Comparison of ENCODE assay signal across 19 mouse cellular contexts in the genomic region with DNA sequence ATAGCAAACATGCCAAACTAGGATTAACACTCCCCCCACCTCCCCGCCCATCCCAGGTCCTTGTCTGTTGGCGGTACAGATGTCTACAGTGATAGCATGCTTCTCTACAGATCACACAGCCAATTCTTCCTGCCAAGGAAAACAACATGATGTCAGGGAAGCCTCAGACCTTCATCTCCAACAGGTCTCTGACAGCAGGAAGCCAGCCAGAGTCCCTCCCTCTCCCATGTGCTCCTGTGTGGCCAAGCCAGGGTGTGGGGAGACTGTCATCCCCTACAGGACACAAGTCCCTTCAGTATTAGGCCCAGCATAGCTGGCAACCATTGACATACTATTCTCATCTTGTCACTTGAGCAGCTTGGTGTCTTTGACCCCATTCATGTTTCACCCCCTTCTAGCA.
DNase-seq lines count a peak whose midpoint lies in the region; ATAC-seq and TF ChIP-seq lines count a peak whose summit lies in the region.
"Had no signal": no experiment of that assay in that cellular context is flagged by ENCODE, and none has a peak within 500 bp of the region (broad histone marks: within the 10 kb centered on the region; RNA-seq: fewer than 3 reads in every experiment).

No protein-coding gene starts in this region.

- H3K27ac ChIP-seq in forebrain, embryonic 14.5 days (ENCODE audit: low read depth, low read length): no peak overlapping the region
- no peak overlapping the region for H3K27ac ChIP-seq in forebrain, embryonic 12.5 days
- H3K27ac ChIP-seq in liver, adult 2 months (replicated peaks; ENCODE audit: insufficient read depth, low read depth, low read length): no peak overlapping the region
- H3K27ac ChIP-seq in liver, embryonic 11.5 days (ENCODE audit: low read depth, low read length): no peak overlapping the region
- H3K27ac ChIP-seq in midbrain, postnatal 0 days (ENCODE audit: low read depth, low read length): no peak overlapping the region
- no peak overlapping the region for H3K27ac ChIP-seq in midbrain, embryonic 11.5 days (ENCODE audit: low read depth, low read length)
- H3K27ac ChIP-seq: embryonic facial prominence, embryonic 10.5 days; limb, embryonic 12.5 days; midbrain, embryonic 12.5 days; neural tube, embryonic 12.5 days had no signal

- no peak overlapping the region for H3K4me2 ChIP-seq in forebrain, embryonic 14.5 days (ENCODE audit: low read length)
- H3K4me2 ChIP-seq in forebrain, embryonic 12.5 days: no peak overlapping the region
- H3K4me2 ChIP-seq in liver, embryonic 11.5 days: no peak overlapping the region
- H3K4me2 ChIP-seq in midbrain, postnatal 0 days (ENCODE audit: low read depth, low read length, poor library complexity, severe bottlenecking): no peak overlapping the region
- H3K4me2 ChIP-seq in midbrain, embryonic 11.5 days: no peak overlapping the region
- H3K4me2 ChIP-seq: forebrain, embryonic 13.5 days; limb, embryonic 12.5 days; midbrain, embryonic 12.5 days; neural tube, embryonic 12.5 days had no signal

- H3K4me3 ChIP-seq in forebrain, embryonic 14.5 days (ENCODE audit: low read depth, low read length): no peak overlapping the region
- H3K4me3 ChIP-seq in forebrain, embryonic 12.5 days (replicated peaks): no peak overlapping the region
- H3K4me3 ChIP-seq in liver, adult 2 months (ENCODE audit: insufficient read depth, low read depth, low read length): no peak overlapping the region
- H3K4me3 ChIP-seq in liver, embryonic 11.5 days (ENCODE audit: low read depth, low read length): no peak overlapping the region
- no peak overlapping the region for H3K4me3 ChIP-seq in midbrain, postnatal 0 days (ENCODE audit: low read depth, low read length)
- H3K4me3 ChIP-seq in midbrain, embryonic 11.5 days (ENCODE audit: low read depth, low read length): no peak overlapping the region
- H3K4me3 ChIP-seq: embryonic facial prominence, embryonic 10.5 days; forebrain, embryonic 13.5 days; limb, embryonic 12.5 days; midbrain, embryonic 12.5 days; neural tube, embryonic 12.5 days had no signal

- no peaks in the 10 kb centered on the region for H3K79me2 ChIP-seq in liver, adult 2 months (ENCODE audit: control insufficient read depth, insufficient read depth, low read length)

- no peak for TF ChIP-seq CTCF in liver, adult 2 months (IDR thresholded peaks at IDR 0.05; ENCODE audit: low read depth, low read length)
- no peak for TF ChIP-seq CTCF in midbrain, postnatal 0 days (IDR thresholded peaks at IDR 0.05)

- H3K4me1 ChIP-seq in forebrain, embryonic 14.5 days (ENCODE audit: control insufficient read depth, insufficient read depth, low read length): no peaks in the 10 kb centered on the region
- no peaks in the 10 kb centered on the region for H3K4me1 ChIP-seq in forebrain, embryonic 12.5 days
- no peaks in the 10 kb centered on the region for H3K4me1 ChIP-seq in liver, adult 2 months (ENCODE audit: control insufficient read depth, insufficient read depth, low read length)
- H3K4me1 ChIP-seq in liver, embryonic 11.5 days (replicated peaks; ENCODE audit: control insufficient read depth, insufficient read depth, low read length): no peaks in the 10 kb centered on the region
- no peaks in the 10 kb centered on the region for H3K4me1 ChIP-seq in midbrain, postnatal 0 days (ENCODE audit: insufficient read depth, low read length)
- no peaks in the 10 kb centered on the region for H3K4me1 ChIP-seq in midbrain, embryonic 11.5 days (ENCODE audit: control insufficient read depth, insufficient read depth, low read length)
- H3K4me1 ChIP-seq: embryonic facial prominence, embryonic 10.5 days; limb, embryonic 12.5 days; midbrain, embryonic 12.5 days; neural tube, embryonic 12.5 days had no signal

- H3K27me3 ChIP-seq in forebrain, embryonic 14.5 days (replicated peaks; ENCODE audit: control insufficient read depth, insufficient read depth, low read length): no peaks in the 10 kb centered on the region
- no peaks in the 10 kb centered on the region for H3K27me3 ChIP-seq in forebrain, embryonic 12.5 days
- H3K27me3 ChIP-seq in liver, adult 2 months (ENCODE audit: control insufficient read depth, insufficient read depth, low read length): no peaks in the 10 kb centered on the region
- H3K27me3 ChIP-seq in liver, embryonic 11.5 days (replicated peaks; ENCODE audit: control insufficient read depth, insufficient read depth, low read length): no peaks in the 10 kb centered on the region
- no peaks in the 10 kb centered on the region for H3K27me3 ChIP-seq in midbrain, postnatal 0 days (ENCODE audit: insufficient read depth, low read length)
- H3K27me3 ChIP-seq in midbrain, embryonic 11.5 days (ENCODE audit: control insufficient read depth, insufficient read depth, low read length): no peaks in the 10 kb centered on the region
- H3K27me3 ChIP-seq: forebrain, embryonic 13.5 days; limb, embryonic 12.5 days; midbrain, embryonic 12.5 days; neural tube, embryonic 12.5 days had no signal

- DNase-seq in forebrain, embryonic 14.5 days (ENCODE audit: low spot score): peak; percentile 13
- DNase-seq in liver, adult 2 months (ENCODE audit: extremely low read depth, low read depth, low spot score): peak; percentile 81
- no peak for DNase-seq in liver, embryonic 11.5 days (ENCODE audit: low spot score)
- DNase-seq in midbrain, postnatal 0 days (ENCODE audit: low spot score): peak; percentile 13
- no peak for DNase-seq in midbrain, embryonic 11.5 days (ENCODE audit: low spot score, missing footprints)
- no peak for DNase-seq in right cerebral cortex, postnatal 4 days
- DNase-seq: B cell, adult 2 months; cerebellum, adult 11 months; cerebellum, postnatal 36 days; gastrocnemius, postnatal 10 days; kidney, adult 9 months; thymus, postnatal 25 days had no signal

- whole genome bisulfite sequencing in forebrain, embryonic 14.5 days: 71% methylated on average over 2 of the region's 2 CpGs
- 92% methylated on average over 2 of the region's 2 CpGs for WGBS in forebrain, embryonic 12.5 days
- 35% methylated on average over 2 of the region's 2 CpGs for WGBS in liver, adult 2 months
- 63% methylated on average over 2 of the region's 2 CpGs for WGBS in liver, embryonic 11.5 days
- 81% methylated on average over 2 of the region's 2 CpGs for WGBS in midbrain, postnatal 0 days
- 90% methylated on average over 2 of the region's 2 CpGs for WGBS in midbrain, embryonic 11.5 days

- ATAC-seq in forebrain, embryonic 14.5 days: no peak
- no peak for ATAC-seq in forebrain, embryonic 12.5 days (ENCODE audit: low FRiP score)
- ATAC-seq in liver, embryonic 11.5 days (replicated peaks; ENCODE audit: low FRiP score): no peak; the same call in 1 of the 2 replicates
- no peak for ATAC-seq in midbrain, postnatal 0 days (ENCODE audit: low FRiP score)
- no peak for ATAC-seq in midbrain, embryonic 11.5 days (ENCODE audit: low FRiP score)
- ATAC-seq in megakaryocyte-erythroid progenitor cell, adult 5-6 weeks (replicated peaks; ENCODE audit: low FRiP score, low TSS enrichment, poor library complexity, severe bottlenecking): peak; percentile 75

- no peaks in the 10 kb centered on the region; the same call in 1 of the 2 replicates for H3K9me3 ChIP-seq in forebrain, embryonic 14.5 days (replicated peaks; ENCODE audit: control insufficient read depth, low read length)
- no peaks in the 10 kb centered on the region for H3K9me3 ChIP-seq in forebrain, embryonic 12.5 days
- H3K9me3 ChIP-seq in liver, embryonic 11.5 days (ENCODE audit: control insufficient read depth, low read length): no peaks in the 10 kb centered on the region
- H3K9me3 ChIP-seq in midbrain, postnatal 0 days (ENCODE audit: low read length): no peaks in the 10 kb centered on the region
- H3K9me3 ChIP-seq in midbrain, embryonic 11.5 days (ENCODE audit: control insufficient read depth, low read length): no peaks in the 10 kb centered on the region
- H3K9me3 ChIP-seq: embryonic facial prominence, embryonic 10.5 days; forebrain, embryonic 13.5 days; limb, embryonic 12.5 days; midbrain, embryonic 12.5 days; neural tube, embryonic 12.5 days had no signal

- H3K9ac ChIP-seq in forebrain, embryonic 14.5 days (ENCODE audit: low read length): no peak overlapping the region
- H3K9ac ChIP-seq in forebrain, embryonic 12.5 days: no peak overlapping the region
- no peak overlapping the region for H3K9ac ChIP-seq in liver, adult 2 months (ENCODE audit: low read depth, low read length)
- H3K9ac ChIP-seq in liver, embryonic 11.5 days (ENCODE audit: low read depth, low read length): no peak overlapping the region
- no peak overlapping the region for H3K9ac ChIP-seq in midbrain, postnatal 0 days (replicated peaks; ENCODE audit: low read length, poor library complexity, severe bottlenecking)
- no peak overlapping the region for H3K9ac ChIP-seq in midbrain, embryonic 11.5 days (ENCODE audit: low read length)
- H3K9ac ChIP-seq: forebrain, embryonic 13.5 days; limb, embryonic 12.5 days; midbrain, embryonic 12.5 days; neural tube, embryonic 12.5 days had no signal

- TF ChIP-seq POLR2A in liver, adult 2 months (IDR thresholded peaks at IDR 0.05; ENCODE audit: extremely low read depth, insufficient read depth, low read length): no peak

- no peaks in the 10 kb centered on the region for H3K36me3 ChIP-seq in forebrain, embryonic 14.5 days (ENCODE audit: control insufficient read depth, insufficient read depth, low read length)
- H3K36me3 ChIP-seq in forebrain, embryonic 12.5 days (replicated peaks): no peaks in the 10 kb centered on the region
- no peaks in the 10 kb centered on the region for H3K36me3 ChIP-seq in liver, adult 2 months (ENCODE audit: control insufficient read depth, insufficient read depth, low read length)
- H3K36me3 ChIP-seq in liver, embryonic 11.5 days (ENCODE audit: control insufficient read depth, insufficient read depth, low read length): no peaks in the 10 kb centered on the region
- no peaks in the 10 kb centered on the region for H3K36me3 ChIP-seq in midbrain, postnatal 0 days (ENCODE audit: insufficient read depth, low read length)
- no peaks in the 10 kb centered on the region for H3K36me3 ChIP-seq in midbrain, embryonic 11.5 days (ENCODE audit: control insufficient read depth, insufficient read depth, low read length)
- H3K36me3 ChIP-seq: embryonic facial prominence, embryonic 10.5 days; limb, embryonic 12.5 days; midbrain, embryonic 12.5 days; neural tube, embryonic 12.5 days had no signal

Comparison
In these comparisons a context has a peak if more than half of its experiments do, and no peak if none do; other contexts are left out.
1. DNase-seq: peak in forebrain, embryonic 14.5 days (single experiment), liver, adult 2 months (single experiment) and midbrain, postnatal 0 days (single experiment); none in liver, embryonic 11.5 days (single experiment), midbrain, embryonic 11.5 days (single experiment) and right cerebral cortex, postnatal 4 days (single experiment).